Mouse (Mus musculus) lung, postnatal 0 days (tissue): Measurements from ENCODE around the gene Il4.

Source experiments
- CTCF ChIP-seq: IDR thresholded peaks from 2 replicates; pipeline ENCODE4 v1.5.1; 2016; ENCODE audit warnings: antibody characterized with exemption, mild to moderate bottlenecking
- EP300 ChIP-seq: IDR thresholded peaks from 2 replicates; pipeline ENCODE4 v1.6.1; 2016; ENCODE audit warnings: antibody characterized with exemption, mild to moderate bottlenecking, control low read depth

DNA sequence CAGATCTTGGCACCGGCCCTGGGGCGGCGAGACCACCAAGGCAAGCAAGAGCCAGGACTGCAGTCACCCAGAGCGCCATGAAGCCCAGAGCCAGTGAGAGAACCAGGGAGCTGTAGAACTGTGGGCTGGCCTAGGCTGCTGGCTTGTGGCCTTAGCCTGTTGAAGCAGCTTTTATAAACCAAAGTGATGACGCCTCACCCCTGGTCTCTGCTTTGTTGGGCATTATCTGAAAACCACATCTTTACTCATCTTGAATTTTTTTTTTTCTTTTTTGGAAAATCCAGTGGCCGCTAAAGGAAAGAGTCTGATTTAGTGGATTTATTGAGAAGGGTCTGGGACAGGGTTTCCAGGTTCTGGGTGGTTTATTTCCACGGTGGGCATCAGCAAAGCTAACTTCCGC lies 16.1 kb upstream of the Il4 start, which contains the start of gene Il13:
- no peak for TF ChIP-seq CTCF
- TF ChIP-seq EP300 = no peak
